Comparison of ENCODE assay signal across 26 mouse cellular contexts in genomic region chr2:156146272-156146989, GRCm38 (mm10). TPM values are rescaled to one million over a fixed set of nuclear protein-coding genes. Genes with fewer than 3 reads are reported as not detected.
DNase-seq lines count a peak whose midpoint lies in the region; ATAC-seq lines count a peak whose summit lies in the region.
"Had no signal": no experiment of that assay in that cellular context is flagged by ENCODE, and none has a peak within 500 bp of the region (broad histone marks: within the 10 kb centered on the region; RNA-seq: fewer than 3 reads in every experiment).

No protein-coding gene starts in this region.

- H3K9me3 ChIP-seq in liver, embryonic 13.5 days (replicated peaks) = no peaks in the 10 kb centered on the region
- H3K9me3 ChIP-seq in embryonic facial prominence, embryonic 10.5 days = no peaks in the 10 kb centered on the region
- H3K9me3 ChIP-seq: embryonic facial prominence, embryonic 13.5 days; forebrain, embryonic 12.5 days; heart, embryonic 12.5 days; hindbrain, embryonic 12.5 days; limb, embryonic 13.5 days had no signal

- DNase-seq in liver, embryonic 13.5 days = no peak
- DNase-seq in liver = no peak
- peak; percentile 37 for DNase-seq in A20 (ENCODE audit: low read depth, low spot score)
- DNase-seq in MEL-GATA-1-ER (ENCODE audit: extremely low read depth, low read depth) = peak; percentile 14
- DNase-seq in induced T-regulatory cell, adult 2 months (ENCODE audit: low read depth) = peak; percentile 38
- no peak for DNase-seq in embryonic facial prominence, embryonic 10.5 days (ENCODE audit: low spot score)
- no peak for DNase-seq in ovary, postnatal 14 days (ENCODE audit: low spot score)
- DNase-seq: adrenal gland, postnatal 25 days; cerebellum, adult 9-10 months; gastrocnemius, postnatal 25 days; heart, adult 18-20 months; heart, postnatal 14 days; kidney, adult 2 months; kidney, postnatal 4 days; lung, postnatal 4 days; retina, postnatal 1 day; right cerebral cortex, postnatal 25 days; spleen, adult 18-20 months had no signal

- H3K4me3 ChIP-seq in liver, embryonic 13.5 days (replicated peaks) = no peak overlapping the region
- no peak overlapping the region for H3K4me3 ChIP-seq in embryonic facial prominence, embryonic 10.5 days
- H3K4me3 ChIP-seq: embryonic facial prominence, embryonic 13.5 days; erythroblast, embryonic 14.5 days; forebrain, embryonic 12.5 days; heart, embryonic 12.5 days; hindbrain, embryonic 12.5 days had no signal

- H3K4me1 ChIP-seq in liver, embryonic 13.5 days (replicated peaks) = peaks cover 19% of the 10 kb centered on the region
- H3K4me1 ChIP-seq in embryonic facial prominence, embryonic 10.5 days = peaks cover 21% of the 10 kb centered on the region

- no peak overlapping the region for H3K4me2 ChIP-seq in liver, embryonic 13.5 days
- H3K4me2 ChIP-seq: heart, embryonic 12.5 days; hindbrain, embryonic 12.5 days had no signal

- H3K9ac ChIP-seq in liver, embryonic 13.5 days = no peak overlapping the region
- H3K9ac ChIP-seq: embryonic facial prominence, embryonic 13.5 days; forebrain, embryonic 12.5 days; heart, embryonic 12.5 days; hindbrain, embryonic 12.5 days; limb, embryonic 13.5 days; liver, embryonic 14.5 days had no signal

- H3K27me3 ChIP-seq in liver, embryonic 13.5 days = no peaks in the 10 kb centered on the region
- no peaks in the 10 kb centered on the region for H3K27me3 ChIP-seq in embryonic facial prominence, embryonic 10.5 days (replicated peaks; ENCODE audit: low read depth, poor library complexity, severe bottlenecking)
- H3K27me3 ChIP-seq: embryonic facial prominence, embryonic 13.5 days; forebrain, embryonic 12.5 days; heart, embryonic 12.5 days; hindbrain, embryonic 12.5 days; limb, embryonic 13.5 days had no signal

- peaks cover 55% of the 10 kb centered on the region for H3K36me3 ChIP-seq in liver, embryonic 13.5 days
- peaks cover 61% of the 10 kb centered on the region for H3K36me3 ChIP-seq in embryonic facial prominence, embryonic 10.5 days (replicated peaks)

- no peak for ATAC-seq in liver, embryonic 13.5 days (ENCODE audit: low read depth)
- ATAC-seq: inflammation-experienced regulatory T-cells, adult 6 months had no signal

- 60% methylated on average over 5 of the region's 5 CpGs for WGBS in liver, embryonic 13.5 days (ENCODE audit: insufficient replicate concordance)
- 78% methylated on average over 5 of the region's 5 CpGs for WGBS in embryonic facial prominence, embryonic 10.5 days

- H3K27ac ChIP-seq in liver, embryonic 13.5 days = peak overlapping the region; percentile 6; the same call in 1 of the 2 replicates
- H3K27ac ChIP-seq in embryonic facial prominence, embryonic 10.5 days (replicated peaks) = no peak overlapping the region
- H3K27ac ChIP-seq: embryonic facial prominence, embryonic 13.5 days; forebrain, embryonic 12.5 days; hindbrain, embryonic 12.5 days; limb, embryonic 13.5 days; liver, embryonic 14.5 days had no signal

RNA-seq across cellular contexts. Expression of gene Nfs1, which starts 2.4 kb away (rescaled TPM):
- 65.0 and 70.9 TPM in 2 replicates for polyA plus RNA-seq in liver, embryonic 13.5 days (2015; fragmentation: Nextera tagmentation; extraction: Ambion mirVana)
- polyA plus RNA-seq in embryonic facial prominence, embryonic 10.5 days (2016; fragmentation: Nextera tagmentation; extraction: Ambion mirVana) = 37.7 and 42.1 TPM in 2 replicates

RNA-seq across cellular contexts. Expression of gene Romo1, which starts 2.6 kb away (rescaled TPM):
- polyA plus RNA-seq in liver, embryonic 13.5 days (2015; fragmentation: Nextera tagmentation; extraction: Ambion mirVana) = 254 and 270 TPM in 2 replicates
- polyA plus RNA-seq in embryonic facial prominence, embryonic 10.5 days (2016; fragmentation: Nextera tagmentation; extraction: Ambion mirVana) = 396 and 400 TPM in 2 replicates

RNA-seq across cellular contexts. Expression of gene Gm28036, which starts 19.5 kb away (rescaled TPM):
- 7.4 and 8.8 TPM in 2 replicates for polyA plus RNA-seq in liver, embryonic 13.5 days (2015; fragmentation: Nextera tagmentation; extraction: Ambion mirVana)
- polyA plus RNA-seq in embryonic facial prominence, embryonic 10.5 days (2016; fragmentation: Nextera tagmentation; extraction: Ambion mirVana) = 23.3 and 35.7 TPM in 2 replicates
- polyA plus RNA-seq: erythroblast, embryonic 14.5 days had no signal

RNA-seq across cellular contexts. Expression of gene Rbm39, which starts 33.6 kb away (rescaled TPM):
- 276 and 316 TPM in 2 replicates for polyA plus RNA-seq in liver, embryonic 13.5 days (2015; fragmentation: Nextera tagmentation; extraction: Ambion mirVana)
- polyA plus RNA-seq in embryonic facial prominence, embryonic 10.5 days (2016; fragmentation: Nextera tagmentation; extraction: Ambion mirVana) = 557 and 577 TPM in 2 replicates

RNA-seq across cellular contexts. Expression of gene Rbm12, which starts 34.7 kb away (rescaled TPM):
- 10.0 and 14.5 TPM in 2 replicates for polyA plus RNA-seq in liver, embryonic 13.5 days (2015; fragmentation: Nextera tagmentation; extraction: Ambion mirVana)
- 50.8 and 52.6 TPM in 2 replicates for polyA plus RNA-seq in embryonic facial prominence, embryonic 10.5 days (2016; fragmentation: Nextera tagmentation; extraction: Ambion mirVana)

Comparison
In these comparisons a context has a peak if more than half of its experiments do, and no peak if none do; other contexts are left out.
1. DNase-seq: peak in A20 (single experiment), MEL-GATA-1-ER (single experiment) and induced T-regulatory cell, adult 2 months (single experiment); none in liver, embryonic 13.5 days (single experiment), liver (single experiment), embryonic facial prominence, embryonic 10.5 days (single experiment) and ovary, postnatal 14 days (single experiment).